Mouse (Mus musculus): ENCODE data around the gene Macrod2. TPM values are rescaled to one million over a fixed set of nuclear protein-coding genes. Genes with fewer than 3 reads are reported as not detected.

The Macrod2 gene
- total and polyA plus RNA-seq, 2 experiments = 2.0 to 3.3 TPM

GRCm38 (mm10) chr2:141343988-141344535 lies 949.0 kb downstream of the Macrod2 start:
- H3K4me3 ChIP-seq (ENCODE audit: insufficient read depth, low read depth, low read length) = no peak overlapping the region
- no peak overlapping the region for H3K9ac ChIP-seq (ENCODE audit: low read depth, low read length)
- no peaks in the 10 kb centered on the region for H3K36me3 ChIP-seq (ENCODE audit: control insufficient read depth, insufficient read depth, low read length)
- DNase-seq (ENCODE audit: extremely low read depth, low read depth, low spot score) = no peak
- no peaks in the 10 kb centered on the region for H3K79me2 ChIP-seq (ENCODE audit: control insufficient read depth, insufficient read depth, low read length)
- no peaks in the 10 kb centered on the region for H3K27me3 ChIP-seq (ENCODE audit: control insufficient read depth, insufficient read depth, low read length)
- H3K27ac ChIP-seq (replicated peaks; ENCODE audit: insufficient read depth, low read depth, low read length) = no peak overlapping the region
- 65% methylated on average over 10 of the region's 10 CpGs for WGBS
- TF ChIP-seq CTCF (IDR thresholded peaks at IDR 0.05; ENCODE audit: low read depth, low read length) = no peak
- no peak for TF ChIP-seq POLR2A (IDR thresholded peaks at IDR 0.05; ENCODE audit: extremely low read depth, insufficient read depth, low read length)
- no peaks in the 10 kb centered on the region for H3K4me1 ChIP-seq (ENCODE audit: control insufficient read depth, insufficient read depth, low read length)

- H3K9ac ChIP-seq (ENCODE audit: low read depth, low read length) = no peak overlapping the region
- 25% methylated on average over 2 of the region's 2 CpGs for WGBS
Observed at GRCm38 (mm10) chr2:141352623-141353022, 957.5 kb downstream of the Macrod2 start.

GRCm38 (mm10) chr2:141388632-141389031 lies 993.5 kb downstream of the Macrod2 start:
- Histone ChIP-seq H3K9ac (ENCODE audit: low read depth, low read length) (no peak overlapping the region), H3K4me3 (ENCODE audit: insufficient read depth, low read depth, low read length) (no peak overlapping the region), H3K27ac (replicated peaks; ENCODE audit: insufficient read depth, low read depth, low read length) (no peak overlapping the region), H3K4me1 (ENCODE audit: control insufficient read depth, insufficient read depth, low read length) (no peaks in the 10 kb centered on the region), H3K27me3 (ENCODE audit: control insufficient read depth, insufficient read depth, low read length) (no peaks in the 10 kb centered on the region), H3K36me3 (ENCODE audit: control insufficient read depth, insufficient read depth, low read length) (no peaks in the 10 kb centered on the region), H3K79me2 (ENCODE audit: control insufficient read depth, insufficient read depth, low read length) (no peaks in the 10 kb centered on the region)
- TF ChIP-seq POLR2A (IDR thresholded peaks at IDR 0.05; ENCODE audit: extremely low read depth, insufficient read depth, low read length) (no peak), CTCF (IDR thresholded peaks at IDR 0.05; ENCODE audit: low read depth, low read length) (no peak)
- DNase-seq (ENCODE audit: extremely low read depth, low read depth, low spot score) = no peak
- WGBS = 84% methylated on average over 2 of the region's 2 CpGs

More at GRCm38 (mm10) chr2:141352623-141353022, 957.5 kb downstream of the Macrod2 start:
- Histone ChIP-seq H3K27ac (replicated peaks; ENCODE audit: insufficient read depth, low read depth, low read length) (no peak overlapping the region), H3K4me3 (ENCODE audit: insufficient read depth, low read depth, low read length) (no peak overlapping the region), H3K36me3 (ENCODE audit: control insufficient read depth, insufficient read depth, low read length) (no peaks in the 10 kb centered on the region), H3K79me2 (ENCODE audit: control insufficient read depth, insufficient read depth, low read length) (no peaks in the 10 kb centered on the region), H3K27me3 (ENCODE audit: control insufficient read depth, insufficient read depth, low read length) (no peaks in the 10 kb centered on the region), H3K4me1 (ENCODE audit: control insufficient read depth, insufficient read depth, low read length) (no peaks in the 10 kb centered on the region)
- DNase-seq (ENCODE audit: extremely low read depth, low read depth, low spot score) = peak; percentile 30
- TF ChIP-seq CTCF (IDR thresholded peaks at IDR 0.05; ENCODE audit: low read depth, low read length) = no peak
- TF ChIP-seq POLR2A (IDR thresholded peaks at IDR 0.05; ENCODE audit: extremely low read depth, insufficient read depth, low read length) = no peak

- no peak overlapping the region for H3K27ac ChIP-seq (replicated peaks; ENCODE audit: insufficient read depth, low read depth, low read length)
- TF ChIP-seq CTCF (IDR thresholded peaks at IDR 0.05; ENCODE audit: low read depth, low read length) = no peak
- no peak for TF ChIP-seq POLR2A (IDR thresholded peaks at IDR 0.05; ENCODE audit: extremely low read depth, insufficient read depth, low read length)
- H3K79me2 ChIP-seq (ENCODE audit: control insufficient read depth, insufficient read depth, low read length) = no peaks in the 10 kb centered on the region
- no peaks in the 10 kb centered on the region for H3K4me1 ChIP-seq (ENCODE audit: control insufficient read depth, insufficient read depth, low read length)
- no peak overlapping the region for H3K4me3 ChIP-seq (ENCODE audit: insufficient read depth, low read depth, low read length)
- 91% methylated on average over 4 of the region's 4 CpGs for WGBS
- no peak for DNase-seq (ENCODE audit: extremely low read depth, low read depth, low spot score)
- H3K9ac ChIP-seq (ENCODE audit: low read depth, low read length) = no peak overlapping the region
- H3K36me3 ChIP-seq (ENCODE audit: control insufficient read depth, insufficient read depth, low read length) = no peaks in the 10 kb centered on the region
- no peaks in the 10 kb centered on the region for H3K27me3 ChIP-seq (ENCODE audit: control insufficient read depth, insufficient read depth, low read length)
Observed at GRCm38 (mm10) chr2:141391229-141391628, 996.1 kb downstream of the Macrod2 start.

- no peak overlapping the region for H3K9ac ChIP-seq (ENCODE audit: low read depth, low read length)
- H3K79me2 ChIP-seq (ENCODE audit: control insufficient read depth, insufficient read depth, low read length) = no peaks in the 10 kb centered on the region
- peak; percentile 13 for DNase-seq (ENCODE audit: extremely low read depth, low read depth, low spot score)
- TF ChIP-seq POLR2A (IDR thresholded peaks at IDR 0.05; ENCODE audit: extremely low read depth, insufficient read depth, low read length) = no peak
- TF ChIP-seq CTCF (IDR thresholded peaks at IDR 0.05; ENCODE audit: low read depth, low read length) = no peak; the same call in 1 of the 2 replicates
- no peaks in the 10 kb centered on the region for H3K36me3 ChIP-seq (ENCODE audit: control insufficient read depth, insufficient read depth, low read length)
- H3K27me3 ChIP-seq (ENCODE audit: control insufficient read depth, insufficient read depth, low read length) = no peaks in the 10 kb centered on the region
- no peaks in the 10 kb centered on the region for H3K4me1 ChIP-seq (ENCODE audit: control insufficient read depth, insufficient read depth, low read length)
- no peak overlapping the region for H3K27ac ChIP-seq (replicated peaks; ENCODE audit: insufficient read depth, low read depth, low read length)
- WGBS = 40% methylated on average over 1 of the region's 1 CpGs
- H3K4me3 ChIP-seq (ENCODE audit: insufficient read depth, low read depth, low read length) = no peak overlapping the region
Observed at GRCm38 (mm10) chr2:141394806-141395205, 999.7 kb downstream of the Macrod2 start.

DNA sequence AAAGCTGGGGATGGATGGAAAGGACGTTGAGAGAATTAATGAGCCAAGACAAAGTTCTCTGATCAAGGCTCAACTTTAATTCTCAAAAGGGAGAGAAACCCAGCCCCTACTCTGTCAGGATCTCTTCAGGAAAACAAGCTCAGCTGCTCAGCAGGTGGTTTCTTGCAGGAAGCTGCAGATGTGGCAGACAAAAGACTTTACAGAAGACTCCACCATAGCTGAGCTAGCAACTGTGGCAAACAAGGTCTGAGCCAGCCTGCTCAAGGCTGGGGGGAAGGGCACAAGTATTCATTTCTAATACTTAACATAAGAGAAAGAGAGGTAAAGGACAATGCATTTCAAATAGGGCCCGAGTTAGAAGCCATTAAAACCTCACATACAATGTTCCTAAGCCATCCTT lies 1013.7 kb downstream of the Macrod2 start:
- Histone ChIP-seq H3K4me1 (ENCODE audit: control insufficient read depth, insufficient read depth, low read length) (no peaks in the 10 kb centered on the region), H3K9ac (ENCODE audit: low read depth, low read length) (no peak overlapping the region), H3K4me3 (ENCODE audit: insufficient read depth, low read depth, low read length) (no peak overlapping the region), H3K27me3 (ENCODE audit: control insufficient read depth, insufficient read depth, low read length) (no peaks in the 10 kb centered on the region), H3K27ac (replicated peaks; ENCODE audit: insufficient read depth, low read depth, low read length) (no peak overlapping the region), H3K36me3 (ENCODE audit: control insufficient read depth, insufficient read depth, low read length) (no peaks in the 10 kb centered on the region), H3K79me2 (ENCODE audit: control insufficient read depth, insufficient read depth, low read length) (no peaks in the 10 kb centered on the region)
- no peak for DNase-seq (ENCODE audit: extremely low read depth, low read depth, low spot score)
- no peak for TF ChIP-seq CTCF (IDR thresholded peaks at IDR 0.05; ENCODE audit: low read depth, low read length)
- no peak for TF ChIP-seq POLR2A (IDR thresholded peaks at IDR 0.05; ENCODE audit: extremely low read depth, insufficient read depth, low read length)
- WGBS = 25% methylated on average over 2 of the region's 2 CpGs
